Mouse (Mus musculus) layer of hippocampus, adult 11-12 months (tissue): Measurements from ENCODE around the gene Dlg2.

Source experiments
- DNase-seq: peaks from one replicate; pipeline ENCODE4 v3.0.0; 2022; ENCODE audit warnings: low spot score

Dlg2 gene

GRCm38 (mm10) chr7:90476313-90477245 is at the start of gene Dlg2:
Dlg2 (plus strand) TSS chr7:90476672.
- peak; percentile 48 for DNase-seq

GRCm38 (mm10) chr7:90427006-90427405 is 49.5 kb upstream of the Dlg2 start:
- DNase-seq: no peak

GRCm38 (mm10) chr7:90432221-90432620 is 44.3 kb upstream of the Dlg2 start:
- DNase-seq: no peak

GRCm38 (mm10) chr7:90440044-90440443 is 36.4 kb upstream of the Dlg2 start:
- no peak for DNase-seq

- DNase-seq: no peak
These were observed 34.4 kb upstream of the Dlg2 start for GRCm38 (mm10) chr7:90442070-90442469.

GRCm38 (mm10) chr7:90442518-90443080 is 33.9 kb upstream of the Dlg2 start, which contains the start of gene Crebzf:
Crebzf (plus strand) TSS chr7:90442729.
- peak; percentile 97 for DNase-seq

GRCm38 (mm10) chr7:90443101-90444091 is 33.1 kb upstream of the Dlg2 start:
- peak; percentile 67 for DNase-seq

- no peak for DNase-seq
These were observed 32.3 kb upstream of the Dlg2 start for GRCm38 (mm10) chr7:90444206-90444605.

- DNase-seq: no peak
These were observed 20.2 kb upstream of the Dlg2 start for GRCm38 (mm10) chr7:90456149-90456844.

GRCm38 (mm10) chr7:90456845-90457468 is 19.5 kb upstream of the Dlg2 start, which contains the start of gene Tmem126a:
Tmem126a (minus strand) TSS chr7:90457229.
- peak; percentile 83 for DNase-seq

GRCm38 (mm10) chr7:90457517-90457916 is 19.0 kb upstream of the Dlg2 start:
- DNase-seq: no peak

- no peak for DNase-seq
These were observed 16.1 kb upstream of the Dlg2 start for GRCm38 (mm10) chr7:90460330-90460729.

GRCm38 (mm10) chr7:90460930-90461329 is 15.5 kb upstream of the Dlg2 start:
- peak; percentile 35 for DNase-seq

GRCm38 (mm10) chr7:90461441-90461840 is 15.0 kb upstream of the Dlg2 start:
- no peak for DNase-seq

- no peak for DNase-seq
These were observed 3.0 kb upstream of the Dlg2 start for GRCm38 (mm10) chr7:90473511-90473910.

- DNase-seq: peak; percentile 99
These were observed 619 bp upstream of the Dlg2 start, which contains the start of gene Tmem126b for GRCm38 (mm10) chr7:90475793-90476312. Tmem126b (minus strand) TSS chr7:90476001.

- DNase-seq: no peak
These were observed 6.1 kb downstream of the Dlg2 start for GRCm38 (mm10) chr7:90482607-90483006.

- DNase-seq: no peak
These were observed 31.7 kb downstream of the Dlg2 start for GRCm38 (mm10) chr7:90508124-90508523.

- peak; percentile 21 for DNase-seq
These were observed 35.8 kb downstream of the Dlg2 start for GRCm38 (mm10) chr7:90512293-90512692.
